Mouse (Mus musculus) inflammation-experienced regulatory T-cells (primary cell): ENCODE results near the gene Actr3. TPM values are rescaled to one million over a fixed set of nuclear protein-coding genes. Genes with fewer than 3 reads are reported as not detected.

Experiments used
- polyA plus RNA-seq, 2 experiments: library from polyadenylated mRNA; unstranded; fragments of 100-300 nt; shearing (Covaris generic); gene quantifications; one replicate each; pipeline ENCODE4 v1.2.1; 2017

Gene Actr3
- 1,000 to 10,000 TPM; 1,046 to 1,167 TPM for polyA plus RNA-seq

DNA sequence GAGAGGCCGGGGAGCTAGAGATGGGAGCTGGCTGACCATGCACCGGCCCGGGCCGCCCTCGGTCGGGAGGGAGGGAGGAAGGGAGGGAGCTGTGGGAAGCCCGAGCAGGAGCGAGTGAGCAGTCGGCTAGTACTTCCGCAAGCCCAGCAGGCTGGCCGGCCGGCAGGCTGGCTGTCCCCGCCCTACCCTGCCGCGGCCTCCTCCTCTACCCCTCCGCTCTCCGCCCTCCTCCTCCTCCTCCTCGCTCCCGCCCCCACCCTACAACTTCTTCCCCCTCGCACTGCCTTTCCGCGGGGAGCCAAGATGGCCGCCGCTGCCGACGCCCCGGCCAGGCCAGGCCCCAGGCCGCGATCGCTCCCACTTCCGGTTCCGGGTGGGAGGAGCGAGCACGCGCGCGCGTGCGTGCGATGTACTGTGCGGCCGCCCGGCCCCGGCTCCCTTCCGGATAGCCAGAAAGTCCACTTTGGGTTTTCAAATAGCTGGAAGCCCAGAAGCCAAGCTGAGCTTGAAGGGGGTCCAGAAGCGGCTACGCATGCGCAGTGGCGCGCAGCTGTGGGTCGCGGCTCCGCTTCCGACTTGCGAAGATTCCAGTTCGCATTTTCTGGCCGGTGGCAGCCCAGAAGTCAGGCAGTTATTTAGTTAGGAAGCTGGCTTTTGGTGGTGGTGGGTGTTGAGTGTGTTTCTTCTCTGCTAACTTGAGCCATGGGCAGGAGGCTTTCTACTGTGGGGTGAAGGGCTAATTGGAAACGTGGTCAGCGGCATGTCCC lies at the start of gene Actr3:
Gene Actr3 (minus strand): TSS at position 359 of the 767 bp plus-strand sequence.

Other genes starting within 250 kb of the Actr3 start
- 1 to 10 TPM; 1.3 to 3.8 TPM for gene Slc35f5, start 124.9 kb upstream of the Actr3 start, polyA plus RNA-seq
- under 1 TPM in 1 of 2 experiments, not detected in 1; 0.26 TPM for gene Gpr39, start 241.3 kb upstream of the Actr3 start, polyA plus RNA-seq